Mouse (Mus musculus) left cerebral cortex, postnatal 4 days (tissue): ENCODE data around the gene Jmjd7. TPM values are rescaled to one million over a fixed set of nuclear protein-coding genes. Genes with fewer than 3 reads are reported as not detected.

Experiments
- DNase-seq: peaks from one replicate; pipeline ENCODE4 v3.0.0-alpha.2; 2022
- intact Hi-C: fragments of 180-260 bp; cut with DNase I; formaldehyde crosslinking; loops from one replicate; pipeline ENCODE4 v1.15.1; 2025
- microRNA-seq: library from miRNA; unstranded; fragments of <30 nt; microRNA quantifications from one replicate; pipeline ENCODE4 v1.2.0, GENCODE M21; 2022
- total RNA-seq, 2 experiments: library from RNA; stranded (reverse); gene quantifications; 2 replicates each; pipeline ENCODE4 v1.2.3; 2021

Jmjd7 gene
- total RNA-seq, 2 experiments from 2014 or later, result 10.2 to 11.1 TPM

GRCm38 (mm10) chr2:120054771-120055552 is 27.7 kb downstream of the Jmjd7 start:
- intact Hi-C loops, result no loop called here
- no peak for DNase-seq

DNA sequence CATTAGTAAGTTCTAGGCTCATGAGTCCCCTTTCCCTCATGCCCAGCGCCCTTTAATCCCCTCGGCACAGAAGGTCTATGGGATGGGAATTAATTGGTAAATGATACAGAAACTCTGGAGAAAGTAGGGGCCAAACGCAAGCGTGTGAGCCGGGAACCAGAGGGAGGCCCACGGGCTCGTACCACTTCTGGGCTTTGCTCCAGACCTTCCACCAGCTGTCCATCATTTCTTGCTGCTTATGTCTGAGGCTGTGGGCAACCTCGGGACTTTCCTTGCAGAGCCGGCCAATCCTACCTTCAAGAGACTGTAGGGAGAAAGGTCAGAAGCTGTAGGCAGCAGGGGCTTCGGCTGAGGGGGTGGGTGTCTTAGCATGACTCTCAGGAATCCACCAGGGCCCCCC is 28.6 kb downstream of the Jmjd7 start:
- intact Hi-C loops, result no loop called here
- no peak for DNase-seq

- intact Hi-C loops, result no loop called here
- DNase-seq, result no peak
Measured at GRCm38 (mm10) chr2:120058818-120059217, 31.5 kb downstream of the Jmjd7 start.

DNA sequence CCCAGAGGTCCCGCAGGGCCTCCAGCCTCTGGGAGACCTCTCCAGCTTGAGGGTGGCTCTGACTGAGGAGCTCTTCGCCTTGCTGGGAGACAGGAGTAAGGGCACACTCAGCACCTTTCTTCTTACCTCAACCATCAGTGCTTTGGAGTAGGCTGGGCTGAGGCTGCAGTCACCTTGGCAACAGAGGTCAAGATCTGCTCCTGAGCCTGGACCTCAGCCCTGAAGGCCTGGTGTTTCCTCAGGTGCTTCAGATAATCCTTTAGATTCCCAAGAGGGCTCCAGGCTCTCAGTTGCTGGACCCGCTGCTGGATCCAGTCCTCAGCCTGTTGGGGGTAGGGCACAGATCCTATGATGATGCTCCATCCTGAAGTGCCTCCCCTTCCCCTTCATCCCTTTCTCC is 32.2 kb downstream of the Jmjd7 start:
- no peak for DNase-seq
- intact Hi-C loops, result no loop called here

- intact Hi-C loops, result no loop called here
- no peak for DNase-seq
Measured at GRCm38 (mm10) chr2:120060190-120060589, 32.9 kb downstream of the Jmjd7 start.

- intact Hi-C loops, result no loop called here
- DNase-seq, result no peak
Measured at GRCm38 (mm10) chr2:120060651-120061050, 33.4 kb downstream of the Jmjd7 start.

GRCm38 (mm10) chr2:120062248-120062647 is 35.0 kb downstream of the Jmjd7 start:
- no peak for DNase-seq
- intact Hi-C loops, result no loop called here

DNA sequence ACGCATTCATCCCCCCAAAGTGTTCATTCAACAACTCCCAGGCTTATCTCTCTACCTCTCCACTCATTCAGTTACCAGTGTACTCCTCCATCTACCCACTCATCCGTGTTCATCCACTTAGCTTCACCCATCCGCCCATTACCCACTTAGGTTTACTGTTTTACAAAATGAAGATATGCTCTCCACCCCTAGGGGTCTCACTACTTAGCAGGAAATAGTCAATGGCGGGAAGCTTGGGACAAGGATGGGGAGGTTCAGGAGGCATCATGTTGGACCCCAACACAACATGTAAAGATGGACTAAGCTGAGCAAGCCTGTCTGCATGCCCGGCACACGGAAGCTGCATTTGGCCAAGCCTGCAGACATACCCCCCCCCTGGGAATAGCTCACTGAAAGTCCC is 37.4 kb downstream of the Jmjd7 start:
- intact Hi-C loops, result no loop called here
- no peak for DNase-seq

- DNase-seq, result no peak
Measured at GRCm38 (mm10) chr2:120065243-120065642, 38.0 kb downstream of the Jmjd7 start.

DNA sequence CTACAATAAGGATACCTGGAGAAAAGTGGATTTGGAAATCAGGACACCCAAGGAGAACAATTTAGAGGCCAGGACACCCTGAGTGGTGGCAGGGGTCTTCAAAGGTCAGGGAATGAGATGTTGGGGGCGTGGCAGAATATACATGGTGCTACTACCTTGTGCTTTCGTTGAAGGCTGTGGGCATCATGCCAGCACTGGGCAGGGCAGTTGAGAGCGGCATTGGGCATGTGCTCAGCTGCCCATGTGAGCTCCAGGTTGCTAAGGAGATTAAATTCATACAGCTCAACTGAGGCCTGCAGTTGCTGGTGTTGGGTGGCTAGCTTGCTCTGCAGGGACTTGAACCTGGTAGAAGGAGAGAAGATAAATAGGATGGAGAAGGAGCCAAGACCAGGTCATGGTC is 38.9 kb downstream of the Jmjd7 start:
- peak; percentile 40 for DNase-seq
- intact Hi-C loops, result no loop called here

More at GRCm38 (mm10) chr2:120065243-120065642, 38.0 kb downstream of the Jmjd7 start:
- intact Hi-C loops, result no loop called here

DNA sequence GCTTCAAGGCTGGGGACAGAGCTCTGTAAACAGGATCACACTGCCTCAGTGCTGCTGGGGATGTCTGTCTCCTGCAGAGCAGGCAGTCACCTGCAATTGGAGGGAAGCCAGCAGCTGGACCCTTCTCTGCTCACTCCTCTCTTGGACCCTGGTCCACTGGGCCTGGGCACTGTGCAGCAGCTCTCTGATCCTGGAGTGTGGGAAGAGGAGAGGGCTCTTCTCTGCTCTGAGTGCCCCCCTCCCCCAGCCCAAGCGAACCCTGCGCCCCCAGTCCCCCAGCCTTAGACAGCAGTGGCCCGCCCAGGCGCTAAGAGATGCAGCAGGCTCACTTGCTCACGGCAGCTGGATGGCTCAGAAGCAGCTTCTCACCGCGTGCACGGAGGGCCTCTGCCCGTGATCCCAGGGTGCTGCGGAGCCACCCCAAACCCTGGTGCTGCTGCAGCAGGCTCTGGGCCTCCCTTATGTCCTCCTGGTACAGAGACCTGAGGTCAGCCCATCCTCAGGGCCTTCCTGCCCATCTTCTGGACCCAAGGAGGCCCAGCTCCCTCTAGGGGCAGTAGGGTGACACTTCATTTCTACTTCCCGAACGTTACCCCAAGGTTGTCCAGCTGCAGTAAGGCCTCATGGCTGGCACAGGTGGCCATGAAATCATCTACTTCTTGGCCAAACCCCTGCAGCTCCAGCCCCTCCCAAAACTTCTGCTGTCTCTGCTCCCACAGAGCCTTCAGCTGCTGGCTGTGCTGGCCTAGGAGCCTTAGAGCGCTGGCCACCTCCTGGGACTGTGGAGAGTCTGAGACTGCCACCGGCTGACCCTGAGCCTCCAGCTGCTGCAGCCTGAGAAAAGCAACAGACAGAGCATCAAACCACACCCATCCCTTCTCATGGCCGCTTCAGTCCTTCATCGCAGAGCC is 41.5 kb downstream of the Jmjd7 start:
- intact Hi-C loops, result no loop called here
- peak; percentile 37 for DNase-seq

- intact Hi-C loops, result no loop called here
Measured at GRCm38 (mm10) chr2:120069466-120069990, 42.2 kb downstream of the Jmjd7 start.

DNA sequence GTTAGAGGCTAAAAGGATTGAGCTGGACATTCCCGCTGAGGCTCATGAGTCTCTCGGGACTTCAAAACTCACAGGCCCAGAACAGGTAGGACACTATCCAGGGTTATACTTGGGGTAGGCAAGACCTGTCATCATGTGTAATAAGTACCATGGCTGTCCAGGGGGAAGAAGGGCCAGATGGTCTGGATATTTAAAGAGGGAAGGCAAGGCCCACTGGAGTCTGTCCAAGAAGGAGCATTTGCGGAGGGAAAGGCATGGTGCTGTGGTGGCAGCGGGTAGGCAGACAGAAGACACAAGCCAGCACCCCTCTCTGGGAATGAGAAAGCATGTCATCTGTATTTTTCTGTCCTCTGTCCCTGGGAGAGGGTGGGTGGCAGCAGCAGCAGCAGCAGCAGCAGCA is 46.8 kb downstream of the Jmjd7 start:
- intact Hi-C loops, result no loop called here
- peak; percentile 41 for DNase-seq

More at GRCm38 (mm10) chr2:120069466-120069990, 42.2 kb downstream of the Jmjd7 start:
- no peak for DNase-seq

GRCm38 (mm10) chr2:120076076-120076705 is 48.9 kb downstream of the Jmjd7 start:
- intact Hi-C loops, result no loop called here
- peak; percentile 51 for DNase-seq

Small RNA genes lying within 50 kb of the gene (microRNA-seq; reads per million reads assigned to microRNA genes)
- not detected for gene Mir7665

Other genes starting within 250 kb of the Jmjd7 start
- 10 to 100 TPM; 17.6 to 18.4 TPM for gene Rpap1, start 239.9 kb upstream of the Jmjd7 start, total RNA-seq
- 10 to 100 TPM; 40.9 to 50.9 TPM for gene Tyro3, start 229.8 kb upstream of the Jmjd7 start, total RNA-seq
- 10 to 100 TPM; 74.8 to 75.1 TPM for gene Mga, start 130.3 kb upstream of the Jmjd7 start, total RNA-seq
- gene Mapkbp1, start 54.8 kb upstream of the Jmjd7 start, total RNA-seq, result 10 to 100 TPM; 81.6 to 85.0 TPM
- gene Gm28042, start within 50 bp of the Jmjd7 start, total RNA-seq, result 1 to 10 TPM; 3.7 to 5.4 TPM
- 1 to 10 TPM; 7.1 to 8.1 TPM for gene Pla2g4b, start 5.9 kb downstream of the Jmjd7 start, total RNA-seq
- 1 to 10 TPM; 6.9 to 9.6 TPM for gene Ehd4, start 127.1 kb downstream of the Jmjd7 start, total RNA-seq
- 10 to 100 TPM; 42.0 to 42.3 TPM for gene Pla2g4e, start 217.9 kb downstream of the Jmjd7 start, total RNA-seq